Mouse (Mus musculus): ENCODE results near the gene Hoxd13. TPM values are rescaled to one million over a fixed set of nuclear protein-coding genes. Genes with fewer than 3 reads are reported as not detected.

Gene Hoxd13
- total and polyA plus RNA-seq, 2 experiments from 2014 or later, result not detected

DNA sequence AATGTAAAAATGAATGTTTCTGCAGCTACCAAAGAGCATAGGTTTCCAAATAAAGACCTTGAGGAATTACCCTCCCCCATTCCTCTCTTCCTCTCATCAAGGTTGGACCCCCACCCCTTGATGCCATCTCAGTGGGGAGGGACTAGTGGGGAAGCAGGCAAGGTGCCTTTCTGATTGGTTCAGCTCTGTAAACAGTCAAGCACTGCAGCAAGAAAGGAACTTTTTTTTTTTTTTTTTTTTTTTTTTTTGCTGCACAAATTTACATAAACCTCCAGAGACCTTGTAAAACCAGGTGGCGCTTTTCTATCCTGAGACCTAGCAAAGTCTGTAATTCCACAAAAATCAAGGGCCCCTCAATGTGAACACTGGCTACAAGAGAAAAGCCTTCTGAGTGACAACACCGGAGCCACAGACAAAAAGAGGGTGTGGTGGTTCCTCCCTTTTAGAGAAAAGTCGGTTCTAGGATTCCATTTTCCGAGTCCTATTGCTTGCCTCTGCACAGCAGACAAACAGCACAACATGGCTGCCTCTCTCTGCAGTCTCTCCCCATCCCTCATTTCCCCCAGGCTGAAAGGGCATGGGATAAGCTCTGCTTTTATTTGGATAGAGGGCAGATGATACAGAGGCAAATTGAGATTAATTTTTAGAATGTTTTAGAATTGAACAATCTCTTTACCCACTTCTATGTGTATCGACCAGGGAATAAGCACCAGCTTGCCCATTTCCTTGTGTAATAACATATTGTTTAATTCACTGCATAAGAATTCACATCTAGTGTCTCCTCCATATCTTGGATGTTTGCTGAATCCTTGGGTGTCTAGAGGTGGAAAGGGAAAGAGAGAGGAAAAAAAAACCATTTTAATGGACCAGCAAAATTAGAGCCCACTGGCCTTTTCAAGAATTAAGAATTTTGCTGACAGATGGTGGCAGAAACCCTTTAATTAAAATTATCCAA, 41.6 kb downstream of the Hoxd13 start:
- Histone ChIP-seq H3K27me3 (ENCODE audit: insufficient read depth, low read length) (peaks cover 93% of the 10 kb centered on the region), H3K4me2 (ENCODE audit: low read depth, low read length, poor library complexity, severe bottlenecking) (no peak overlapping the region), H3K4me3 (ENCODE audit: low read depth, low read length) (no peak overlapping the region), H3K27ac (ENCODE audit: low read depth, low read length) (no peak overlapping the region), H3K4me1 (ENCODE audit: insufficient read depth, low read length) (no peaks in the 10 kb centered on the region), H3K9ac (replicated peaks; ENCODE audit: low read length, poor library complexity, severe bottlenecking) (no peak overlapping the region), H3K9me3 (ENCODE audit: low read length) (no peaks in the 10 kb centered on the region), H3K36me3 (ENCODE audit: insufficient read depth, low read length) (no peaks in the 10 kb centered on the region)
- no peak for DNase-seq (ENCODE audit: low spot score)
- TF ChIP-seq CTCF (IDR thresholded peaks at IDR 0.05), result no peak
- ATAC-seq (ENCODE audit: low FRiP score), result no peak
- 4% methylated on average over 5 of the region's 5 CpGs for WGBS

GRCm38 (mm10) chr2:74710929-74711543, 42.9 kb downstream of the Hoxd13 start:
- no peak overlapping the region for H3K27ac ChIP-seq (ENCODE audit: low read depth, low read length)
- TF ChIP-seq CTCF (IDR thresholded peaks at IDR 0.05), result no peak
- no peak overlapping the region for H3K9ac ChIP-seq (replicated peaks; ENCODE audit: low read length, poor library complexity, severe bottlenecking)
- no peak for DNase-seq (ENCODE audit: low spot score)
- no peak overlapping the region for H3K4me3 ChIP-seq (ENCODE audit: low read depth, low read length)
- no peaks in the 10 kb centered on the region for H3K36me3 ChIP-seq (ENCODE audit: insufficient read depth, low read length)
- no peaks in the 10 kb centered on the region for H3K4me1 ChIP-seq (ENCODE audit: insufficient read depth, low read length)
- peaks cover 91% of the 10 kb centered on the region for H3K27me3 ChIP-seq (ENCODE audit: insufficient read depth, low read length)
- ATAC-seq (ENCODE audit: low FRiP score), result no peak
- no peak overlapping the region for H3K4me2 ChIP-seq (ENCODE audit: low read depth, low read length, poor library complexity, severe bottlenecking)
- no peaks in the 10 kb centered on the region for H3K9me3 ChIP-seq (ENCODE audit: low read length)
- under 1% methylated on average over 16 of the region's 16 CpGs for WGBS

GRCm38 (mm10) chr2:74711721-74712621, 43.9 kb downstream of the Hoxd13 start, which contains the start of the genes Hoxd3 and Hoxd4:
Gene Hoxd3 (plus strand): TSS chr2:74711927.
Gene Hoxd4 (plus strand): TSS chr2:74711929.
- Histone ChIP-seq H3K4me2 (ENCODE audit: low read depth, low read length, poor library complexity, severe bottlenecking) (peak within 1 kb of the TSS; percentile 28; the same call in 1 of the 2 replicates), H3K9me3 (ENCODE audit: low read length) (no peaks in the 10 kb centered on the region), H3K27ac (ENCODE audit: low read depth, low read length) (no peak within 1 kb of the TSS), H3K27me3 (ENCODE audit: insufficient read depth, low read length) (peaks cover 92% of the 10 kb centered on the region), H3K4me1 (ENCODE audit: insufficient read depth, low read length) (no peaks in the 10 kb centered on the region), H3K9ac (replicated peaks; ENCODE audit: low read length, poor library complexity, severe bottlenecking) (no peak within 1 kb of the TSS), H3K4me3 (ENCODE audit: low read depth, low read length) (peak within 1 kb of the TSS; percentile 19; the same call in 1 of the 2 replicates), H3K36me3 (ENCODE audit: insufficient read depth, low read length) (no peaks in the 10 kb centered on the region)
- no peak for TF ChIP-seq CTCF (IDR thresholded peaks at IDR 0.05)
- no peak for DNase-seq (ENCODE audit: low spot score)
- no peak for ATAC-seq (ENCODE audit: low FRiP score)
- under 1% methylated on average over 65 of the region's 65 CpGs for WGBS

- Histone ChIP-seq H3K4me2 (ENCODE audit: low read depth, low read length, poor library complexity, severe bottlenecking) (no peak overlapping the region), H3K36me3 (ENCODE audit: insufficient read depth, low read length) (no peaks in the 10 kb centered on the region), H3K27ac (ENCODE audit: low read depth, low read length) (no peak overlapping the region), H3K4me1 (ENCODE audit: insufficient read depth, low read length) (no peaks in the 10 kb centered on the region), H3K4me3 (ENCODE audit: low read depth, low read length) (no peak overlapping the region), H3K27me3 (ENCODE audit: insufficient read depth, low read length) (peaks cover 93% of the 10 kb centered on the region), H3K9me3 (ENCODE audit: low read length) (no peaks in the 10 kb centered on the region), H3K9ac (replicated peaks; ENCODE audit: low read length, poor library complexity, severe bottlenecking) (no peak overlapping the region)
- 4% methylated on average over 19 of the region's 19 CpGs for WGBS
- no peak for TF ChIP-seq CTCF (IDR thresholded peaks at IDR 0.05)
- ATAC-seq (ENCODE audit: low FRiP score) (no peak), DNase-seq (ENCODE audit: low spot score) (no peak)
Measured at GRCm38 (mm10) chr2:74713239-74714150, 45.4 kb downstream of the Hoxd13 start.
